Mouse (Mus musculus) olfactory bulb, adult 2 months (tissue): ENCODE data around the gene Upp1.

Experiments
- CTCF ChIP-seq: fragments of 200-500 bp; IDR thresholded peaks from 2 replicates; pipeline ENCODE4 v1.5.1; 2012; ENCODE audit warnings: low read depth, mild to moderate bottlenecking, low read length, moderate library complexity; ENCODE audit not compliant: insufficient read depth
- POLR2A ChIP-seq: fragments of 200-500 bp; IDR thresholded peaks from 2 replicates; pipeline ENCODE4 v1.6.1; 2012; ENCODE audit warnings: mild to moderate bottlenecking, low read depth, low read length, moderate library complexity; ENCODE audit not compliant: insufficient read depth

- TF ChIP-seq POLR2A = no peak
- no peak for TF ChIP-seq CTCF
Observed at GRCm38 (mm10) chr11:9122315-9122714, 4.4 kb downstream of the Upp1 start.
